Mouse (Mus musculus): ENCODE measurements around the gene 1700069L16Rik.
A peak's percentile ranks its signal among the peaks of the same experiment; 100 is the strongest.

1700069L16Rik gene

GRCm38 (mm10) chr5:113734376-113734775 lies 9.8 kb upstream of the 1700069L16Rik start:
- DNase-seq (ENCODE audit: low read depth, low spot score): no peak

DNA sequence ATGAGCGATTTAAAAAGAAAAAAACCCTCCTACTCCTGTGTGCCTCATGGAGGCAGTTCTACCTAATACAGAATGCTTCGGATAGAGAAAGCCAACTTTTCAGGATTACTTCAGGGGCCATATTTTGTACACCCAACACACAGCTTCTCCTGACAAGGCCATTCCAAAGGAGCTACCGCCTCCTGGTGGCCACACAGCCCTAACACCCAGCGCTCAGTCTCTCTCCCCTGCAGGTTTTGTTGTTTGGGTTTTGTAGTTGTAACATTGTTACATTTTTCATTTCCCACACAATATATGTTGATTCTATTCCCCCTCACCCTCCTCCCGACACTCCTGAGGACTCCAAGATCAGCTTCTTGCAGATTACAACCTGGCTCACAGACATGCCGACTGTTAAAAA lies 7.6 kb upstream of the 1700069L16Rik start:
- DNase-seq (ENCODE audit: low read depth, low spot score): peak; percentile 81

DNA sequence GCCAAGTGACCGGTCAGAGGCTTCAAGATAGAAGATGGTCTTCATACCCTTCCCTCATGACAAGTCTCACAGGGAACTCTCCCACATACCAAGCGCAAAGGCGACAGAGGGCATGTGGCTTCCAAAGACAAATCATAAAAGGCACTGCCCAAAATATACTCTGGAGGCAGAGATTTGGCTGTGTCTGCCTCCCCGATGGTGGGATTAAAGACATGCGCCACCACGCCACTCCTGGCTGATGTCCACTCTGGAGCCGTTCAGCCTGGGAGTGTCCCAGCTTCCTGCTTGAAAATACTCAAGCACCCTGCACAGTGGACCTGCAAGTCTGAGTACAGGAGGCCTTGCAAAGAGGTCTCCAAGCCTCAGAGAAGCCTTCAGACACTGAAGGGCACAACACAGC lies 6.6 kb upstream of the 1700069L16Rik start:
- no peak for DNase-seq (ENCODE audit: low read depth, low spot score)

DNA sequence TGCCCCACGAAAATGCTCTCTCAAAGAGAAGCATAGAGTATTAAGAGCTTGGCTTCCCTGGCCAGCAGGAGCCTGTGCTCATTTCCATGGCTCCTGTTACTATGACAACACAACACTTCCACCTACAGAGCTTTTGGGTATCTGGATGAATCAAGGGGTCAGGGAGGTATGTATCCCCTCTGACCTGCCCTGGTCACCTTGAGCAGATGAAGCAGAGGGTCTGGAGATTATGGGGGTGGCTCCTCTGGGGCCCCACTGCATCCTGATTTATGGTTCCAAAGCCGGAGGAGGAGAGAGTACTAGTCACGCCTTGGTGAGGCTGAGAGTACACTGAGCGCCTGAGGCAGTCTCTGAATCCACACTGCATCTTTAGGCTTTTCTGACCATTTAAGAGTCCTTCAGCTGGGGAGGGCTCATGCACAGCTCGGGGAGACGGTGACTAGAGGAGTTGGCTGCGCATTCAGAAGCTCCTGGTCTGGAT lies 6.1 kb upstream of the 1700069L16Rik start:
- no peak for DNase-seq (ENCODE audit: low read depth, low spot score)

DNA sequence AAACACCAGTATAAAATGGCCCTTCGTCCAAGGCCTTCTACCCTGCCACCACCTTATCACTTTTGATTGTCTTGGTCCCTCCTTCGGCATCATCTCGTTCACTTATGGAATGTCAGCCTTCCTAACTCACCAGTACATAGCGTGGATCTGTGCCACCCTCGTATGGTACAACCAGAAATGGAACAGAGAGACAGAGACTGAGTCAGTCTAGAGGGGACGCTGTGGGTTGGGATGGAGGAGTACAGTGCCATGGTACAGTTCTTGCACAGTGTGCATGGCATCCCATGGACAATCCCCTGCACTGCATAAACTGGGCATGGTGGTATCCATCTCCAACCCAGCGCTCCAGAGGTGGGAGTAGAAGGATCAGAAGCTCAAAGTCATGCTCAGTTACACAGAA lies 4.1 kb upstream of the 1700069L16Rik start:
- DNase-seq (ENCODE audit: low read depth, low spot score): no peak

DNA sequence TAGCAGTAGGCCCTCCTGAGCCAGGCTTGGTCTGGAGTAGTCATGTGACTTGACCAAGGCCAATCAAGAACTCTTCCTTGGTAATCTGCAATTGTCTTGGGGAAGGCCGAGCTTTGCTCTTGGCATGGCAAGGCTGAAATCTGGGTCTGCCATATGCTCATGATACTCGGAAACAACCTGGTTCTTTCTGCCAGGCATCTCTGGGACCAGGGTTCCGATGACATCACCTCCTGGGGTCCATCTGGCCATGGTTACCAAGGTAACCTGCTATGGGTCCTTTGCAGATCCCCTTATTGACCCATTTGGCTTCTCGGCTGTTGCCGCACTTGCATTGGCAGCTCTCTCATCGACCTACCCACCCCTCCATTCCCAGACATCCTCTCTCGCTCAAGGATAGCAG lies 3.4 kb upstream of the 1700069L16Rik start:
- no peak for DNase-seq (ENCODE audit: low read depth, low spot score)

- no peak for DNase-seq (ENCODE audit: low read depth, low spot score)
These were observed 2.7 kb upstream of the 1700069L16Rik start for GRCm38 (mm10) chr5:113727238-113727637.

DNA sequence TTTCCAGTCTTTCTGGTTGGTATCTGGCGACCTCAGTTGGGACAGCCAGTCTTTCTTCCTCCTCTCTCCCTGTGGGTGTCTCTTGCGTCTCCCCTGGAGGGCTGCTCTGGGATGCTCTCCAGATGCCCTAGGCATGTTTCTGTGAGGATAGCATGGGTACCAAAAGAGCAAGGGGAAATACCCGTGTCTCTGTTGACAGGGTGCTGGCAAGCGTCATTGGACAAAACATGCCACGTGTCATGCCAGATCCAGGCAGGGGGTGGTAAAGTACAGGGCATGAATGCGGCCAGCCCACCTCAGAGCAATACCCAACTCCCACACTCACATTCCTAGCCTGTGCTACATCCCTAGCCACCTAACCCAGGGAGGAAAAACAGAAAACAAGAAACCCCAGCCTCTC lies 2.0 kb upstream of the 1700069L16Rik start:
- no peak for DNase-seq (ENCODE audit: low read depth, low spot score)

- no peak for DNase-seq (ENCODE audit: low read depth, low spot score)
These were observed 845 bp upstream of the 1700069L16Rik start for GRCm38 (mm10) chr5:113725417-113725816.

DNA sequence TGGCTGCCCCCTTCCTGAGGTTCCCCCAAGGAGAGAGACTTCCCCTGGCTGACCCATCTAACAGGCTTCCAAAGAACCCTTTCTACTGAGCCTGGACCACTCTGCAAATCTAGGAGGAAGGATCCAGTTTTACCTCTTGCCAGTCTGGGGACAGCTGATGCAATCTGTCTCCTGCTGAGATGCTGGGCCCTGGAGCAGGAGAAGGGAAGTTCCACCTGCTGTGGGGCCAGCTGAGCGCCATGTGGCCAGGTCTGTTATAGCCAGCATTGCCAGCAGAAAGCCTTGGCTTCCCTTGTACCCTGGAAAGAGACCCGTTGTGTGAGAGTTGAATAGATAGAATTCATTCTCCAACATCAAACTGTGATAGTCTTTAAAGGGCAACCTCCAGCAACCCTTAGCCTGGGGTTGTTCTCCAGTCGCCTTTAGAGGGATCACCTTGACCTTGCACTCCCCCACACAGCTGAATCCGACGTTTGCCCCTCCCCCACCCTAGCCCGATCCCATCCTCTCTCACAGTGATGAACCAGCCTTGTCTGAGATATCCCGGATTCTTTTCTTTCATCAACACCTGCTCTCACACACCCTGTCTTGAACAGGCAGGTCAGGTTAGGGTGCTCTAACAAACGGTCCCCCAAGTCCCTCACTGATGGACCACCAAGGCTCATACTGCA lies 870 bp downstream of the 1700069L16Rik start:
- DNase-seq (ENCODE audit: low read depth, low spot score): no peak

GRCm38 (mm10) chr5:113722224-113723013 lies 2.2 kb downstream of the 1700069L16Rik start:
- DNase-seq (ENCODE audit: low read depth, low spot score): no peak

- DNase-seq (ENCODE audit: low read depth, low spot score): no peak
These were observed 5.3 kb downstream of the 1700069L16Rik start for GRCm38 (mm10) chr5:113719221-113719661.

DNA sequence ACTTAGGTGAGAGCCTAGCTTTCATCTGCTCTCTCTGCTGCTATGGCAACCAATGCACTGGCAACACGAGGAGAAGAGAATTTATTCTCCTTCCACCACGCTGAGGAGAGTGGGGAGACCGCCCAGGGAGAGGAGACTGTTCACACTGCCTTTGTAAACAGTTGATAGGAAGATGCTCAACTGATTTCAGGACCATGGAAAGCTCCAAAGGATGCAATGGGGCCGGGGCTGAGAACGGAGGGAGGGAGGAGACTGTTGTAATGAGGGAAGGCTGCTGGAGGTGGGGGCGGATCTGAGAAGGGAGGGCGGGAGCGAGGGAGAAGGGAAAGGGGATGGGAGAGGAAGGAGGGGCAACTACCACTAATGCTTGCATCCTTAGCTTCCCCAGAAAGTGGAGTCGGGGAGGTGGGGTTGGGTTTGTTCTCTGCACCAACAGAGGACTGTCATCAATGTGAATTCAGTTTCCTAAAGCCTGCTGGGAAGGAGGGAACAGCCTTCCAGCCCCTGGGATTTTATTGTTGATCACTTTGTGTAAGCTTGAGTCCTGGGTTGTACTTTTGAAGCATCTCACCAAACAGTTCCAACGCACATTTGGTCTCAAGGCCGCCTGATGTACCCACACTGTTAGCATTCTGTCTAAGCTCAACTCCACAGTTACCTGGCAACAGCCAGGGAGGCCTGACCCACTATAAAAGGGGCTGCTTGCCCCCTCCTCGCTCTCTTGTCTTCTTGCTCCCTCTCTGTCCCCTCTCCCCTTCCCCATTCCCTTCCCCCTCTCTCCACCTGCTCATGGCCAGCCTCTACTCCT lies 7.8 kb downstream of the 1700069L16Rik start:
- DNase-seq (ENCODE audit: low read depth, low spot score): peak; percentile 68

DNA sequence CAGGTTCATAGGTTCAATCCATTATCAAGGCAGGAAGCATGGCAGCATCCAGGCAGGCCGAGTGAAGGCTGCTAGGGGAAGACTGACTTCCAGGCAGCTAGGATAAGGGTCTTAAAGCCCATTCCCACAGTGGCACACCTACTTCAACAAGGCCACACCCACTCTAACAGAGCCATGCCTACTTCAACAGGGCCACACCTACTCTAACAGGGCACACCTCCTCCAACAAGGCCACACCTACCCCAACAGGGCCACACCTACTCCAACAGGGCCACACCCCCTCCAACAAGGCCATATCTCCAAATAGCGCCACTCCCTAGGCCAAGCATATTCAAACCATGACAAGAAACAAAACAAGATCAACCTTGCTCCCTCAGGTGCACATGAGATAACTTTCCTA lies 11.7 kb downstream of the 1700069L16Rik start:
- DNase-seq (ENCODE audit: low read depth, low spot score): no peak

GRCm38 (mm10) chr5:113703803-113704585 lies 20.6 kb downstream of the 1700069L16Rik start:
- DNase-seq (ENCODE audit: low read depth, low spot score): no peak

GRCm38 (mm10) chr5:113700388-113701023 lies 24.1 kb downstream of the 1700069L16Rik start:
- DNase-seq (ENCODE audit: low read depth, low spot score): no peak

- no peak for DNase-seq (ENCODE audit: low read depth, low spot score)
These were observed 30.2 kb downstream of the 1700069L16Rik start for GRCm38 (mm10) chr5:113694415-113694814.

DNA sequence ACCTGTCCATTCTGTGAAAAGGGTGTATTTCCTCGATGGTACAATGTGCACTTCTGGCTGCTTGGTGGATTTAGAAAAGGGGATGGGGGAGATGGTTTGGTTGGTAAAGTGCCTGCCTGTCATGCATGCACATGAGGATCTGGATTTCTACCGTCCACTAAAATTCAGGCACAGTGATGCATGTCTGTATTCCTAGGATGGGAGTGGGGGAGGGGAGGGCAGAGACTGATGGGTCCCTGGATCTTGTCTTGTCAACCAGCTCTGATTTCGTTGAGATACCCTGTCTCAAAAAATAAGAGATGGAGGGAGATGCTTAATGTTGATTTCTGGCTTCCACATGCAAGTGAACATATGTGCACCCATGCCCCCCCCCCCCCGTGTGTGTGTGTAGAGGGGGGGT lies 30.6 kb downstream of the 1700069L16Rik start:
- DNase-seq (ENCODE audit: low read depth, low spot score): no peak

DNA sequence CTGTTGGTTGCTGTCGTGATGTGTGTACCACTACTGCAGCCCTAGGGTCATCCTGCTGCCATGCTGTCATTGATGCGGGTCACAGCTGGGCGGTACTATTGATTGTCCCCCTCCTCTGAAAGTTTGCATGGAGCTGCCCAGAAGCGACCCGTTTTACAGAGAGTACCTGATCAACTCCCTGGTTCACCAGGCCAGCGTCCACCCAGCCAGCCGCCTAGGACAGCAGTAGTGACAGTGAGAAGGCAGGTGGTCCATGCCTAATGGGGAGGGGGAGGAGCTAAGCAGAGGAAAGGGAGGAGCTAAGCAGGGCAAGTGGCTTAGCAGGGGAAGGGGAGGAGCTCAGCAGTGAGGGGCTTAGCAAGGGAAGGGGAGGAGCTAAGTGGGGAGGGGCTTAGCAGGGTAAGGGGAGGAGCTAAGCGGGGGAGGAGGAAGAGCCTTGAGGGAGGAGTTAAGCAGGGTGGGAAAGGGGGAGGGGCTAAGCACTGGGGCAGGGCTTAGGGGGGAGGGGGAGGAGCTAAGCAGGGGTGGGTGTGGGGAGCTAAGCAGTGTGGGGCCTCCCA lies 31.3 kb downstream of the 1700069L16Rik start:
- DNase-seq (ENCODE audit: low read depth, low spot score): no peak

DNA sequence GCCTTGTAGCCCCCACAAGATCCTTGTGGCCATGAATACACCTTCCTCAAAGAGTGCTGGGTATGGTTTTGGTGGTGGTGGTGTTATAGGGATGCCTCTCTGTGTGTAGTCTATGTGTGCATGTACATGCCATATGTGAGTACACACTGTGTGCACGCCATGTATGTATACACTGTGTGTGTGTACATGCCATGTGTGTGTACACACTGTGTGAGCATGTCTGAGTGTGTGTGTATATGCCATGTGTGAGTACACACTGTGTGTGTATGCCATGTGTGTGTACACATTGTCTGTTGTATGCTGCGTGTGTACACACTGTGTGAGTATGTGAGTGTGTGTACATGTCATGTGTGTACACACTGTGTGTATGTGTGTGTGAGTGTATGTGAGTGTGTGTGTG lies 33.7 kb downstream of the 1700069L16Rik start:
- no peak for DNase-seq (ENCODE audit: low read depth, low spot score)

Data from 3T3-L1 (cell line).